Mouse (Mus musculus) liver, embryonic 11.5 days (tissue): ENCODE measurements around the gene Popdc2. TPM values are rescaled to one million over a fixed set of nuclear protein-coding genes. Genes with fewer than 3 reads are reported as not detected.

Source experiments
- ATAC-seq: fragments of 200-750 bp; cut with Nextera tagmentation; replicated peaks from 2 replicates; pipeline ENCODE4 v1.8.0; 2017; ENCODE audit warnings: moderate number of reproducible peaks, mild to moderate bottlenecking, moderate TSS enrichment, moderate library complexity; ENCODE audit not compliant: low FRiP score
- DNase-seq: peaks from one replicate; pipeline ENCODE4 v3.0.0-alpha.2; 2017; ENCODE audit warnings: low spot score
- H3K27ac ChIP-seq: fragments of 300-500 bp; sonication (generic); 2 replicates; pipeline ENCODE4 v1.5.1; 2014; ENCODE audit warnings: mild to moderate bottlenecking, low read depth, low read length, control low read depth
- H3K27me3 ChIP-seq: fragments of 300-500 bp; sonication (generic); replicated peaks from 2 replicates; pipeline ENCODE4 v1.6.1; 2014; ENCODE audit warnings: low read length, mixed read lengths; ENCODE audit not compliant: control insufficient read depth, insufficient read depth
- H3K36me3 ChIP-seq: fragments of 300-500 bp; sonication (generic); 2 replicates; pipeline ENCODE4 v1.6.1; 2014; ENCODE audit warnings: mild to moderate bottlenecking, low read length, moderate library complexity, mixed read lengths; ENCODE audit not compliant: control insufficient read depth, insufficient read depth
- H3K4me1 ChIP-seq: fragments of 300-500 bp; sonication (generic); replicated peaks from 2 replicates; pipeline ENCODE4 v1.6.1; 2014; ENCODE audit warnings: low read length, mixed read lengths; ENCODE audit not compliant: control insufficient read depth, insufficient read depth
- H3K4me2 ChIP-seq: fragments of 300-500 bp; sonication (generic); 2 replicates; pipeline ENCODE4 v1.6.1; 2014; ENCODE audit warnings: mild to moderate bottlenecking, control low read depth, moderate library complexity
- H3K4me3 ChIP-seq: fragments of 300-500 bp; sonication (generic); 2 replicates; pipeline ENCODE4 v1.5.1; 2014; ENCODE audit warnings: low read depth, low read length, control low read depth
- H3K9ac ChIP-seq: fragments of 300-500 bp; sonication (generic); 2 replicates; pipeline ENCODE4 v1.6.1; 2014; ENCODE audit warnings: low read depth, low read length, control low read depth
- H3K9me3 ChIP-seq: fragments of 300-500 bp; sonication (generic); 2 replicates; pipeline ENCODE4 v1.6.1; 2016; ENCODE audit warnings: low read length, inconsistent platforms, mixed read lengths; ENCODE audit not compliant: control insufficient read depth
- WGBS: fragments of 180-500 bp; shearing (Covaris S2); extraction: QIAGEN DNeasy Blood & Tissue Kit; methylation state at CpG from one replicate; pipeline ENCODE4 v1.1.7; 2014; 5-methylcytosine and 5-hydroxymethylcytosine counted together
- polyA plus RNA-seq: library from polyadenylated mRNA; unstranded; fragments of >200 nt; fragmentation: Nextera tagmentation; extraction: Ambion mirVana; gene quantifications from 2 replicates; pipeline ENCODE4 v1.2.1, GENCODE M21; 2014

The Popdc2 gene
- polyA plus RNA-seq, 1 experiment from 2014 or later = 15.8 TPM

DNA sequence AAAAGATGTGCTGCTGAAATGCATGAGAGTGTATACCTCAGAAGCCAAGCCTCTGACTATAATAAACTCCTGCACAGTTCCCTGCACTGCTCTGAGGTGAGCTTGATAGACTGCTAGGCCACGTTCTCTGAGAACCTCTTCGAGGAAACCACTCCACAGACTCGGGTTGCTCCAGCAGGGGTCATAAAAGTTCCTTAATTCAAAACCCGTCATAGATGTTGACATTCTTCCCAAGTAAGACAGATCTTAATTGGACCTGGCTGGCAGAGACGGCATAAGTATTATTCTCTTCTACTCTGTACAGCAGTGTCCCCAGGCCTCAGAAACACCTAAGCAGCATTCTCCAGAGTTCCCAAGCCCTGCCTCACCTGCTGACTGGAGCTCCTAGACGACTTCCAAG lies 11.1 kb upstream of the Popdc2 start:
- Histone ChIP-seq H3K9me3 (no peaks in the 10 kb centered on the region), H3K36me3 (peaks cover 18% of the 10 kb centered on the region), H3K4me3 (no peak overlapping the region), H3K9ac (no peak overlapping the region), H3K27ac (no peak overlapping the region), H3K4me2 (peak overlapping the region; percentile 58), H3K4me1 (peaks cover 37% of the 10 kb centered on the region), H3K27me3 (no peaks in the 10 kb centered on the region)
- no peak for ATAC-seq
- no peak for DNase-seq
- WGBS = 59% methylated on average over 6 of the region's 6 CpGs

- no peak overlapping the region for H3K4me2 ChIP-seq
- H3K9me3 ChIP-seq = no peaks in the 10 kb centered on the region
- H3K4me1 ChIP-seq = peaks cover 35% of the 10 kb centered on the region
- no peaks in the 10 kb centered on the region for H3K27me3 ChIP-seq
- no peak overlapping the region for H3K9ac ChIP-seq
- H3K4me3 ChIP-seq = no peak overlapping the region
- H3K36me3 ChIP-seq = peaks cover 18% of the 10 kb centered on the region
- 86% methylated on average over 7 of the region's 7 CpGs for WGBS
- H3K27ac ChIP-seq = peak overlapping the region; percentile 56
- DNase-seq (no peak), ATAC-seq (no peak)
Measured at GRCm38 (mm10) chr16:38352031-38352430, 10.0 kb upstream of the Popdc2 start.

- Histone ChIP-seq H3K4me2 (no peak overlapping the region), H3K9ac (no peak overlapping the region), H3K36me3 (peaks cover 18% of the 10 kb centered on the region), H3K9me3 (no peaks in the 10 kb centered on the region), H3K27me3 (no peaks in the 10 kb centered on the region), H3K4me3 (no peak overlapping the region), H3K27ac (no peak overlapping the region), H3K4me1 (peaks cover 33% of the 10 kb centered on the region)
- DNase-seq (no peak), ATAC-seq (no peak)
Measured at GRCm38 (mm10) chr16:38352851-38353250, 9.2 kb upstream of the Popdc2 start.

GRCm38 (mm10) chr16:38353642-38354041 lies 8.4 kb upstream of the Popdc2 start:
- peaks cover 18% of the 10 kb centered on the region for H3K36me3 ChIP-seq

GRCm38 (mm10) chr16:38354185-38354913 lies 7.7 kb upstream of the Popdc2 start:
- Histone ChIP-seq H3K27me3 (no peaks in the 10 kb centered on the region), H3K4me2 (no peak overlapping the region), H3K9ac (no peak overlapping the region), H3K36me3 (peaks cover 15% of the 10 kb centered on the region; the same call in 1 of the 2 replicates), H3K9me3 (no peaks in the 10 kb centered on the region), H3K4me3 (no peak overlapping the region), H3K27ac (peak overlapping the region; percentile 26; the same call in 1 of the 2 replicates), H3K4me1 (peaks cover 25% of the 10 kb centered on the region)
- 52% methylated on average over 5 of the region's 5 CpGs for WGBS
- ATAC-seq = peak; percentile 42; the same call in 1 of the 2 replicates
- no peak for DNase-seq

More at GRCm38 (mm10) chr16:38353642-38354041, 8.4 kb upstream of the Popdc2 start:
- no peak for DNase-seq
- peaks cover 26% of the 10 kb centered on the region for H3K4me1 ChIP-seq
- H3K27ac ChIP-seq = no peak overlapping the region; the same call in 1 of the 2 replicates
- H3K9me3 ChIP-seq = no peaks in the 10 kb centered on the region
- no peak for ATAC-seq
- H3K4me2 ChIP-seq = no peak overlapping the region
- H3K9ac ChIP-seq = no peak overlapping the region
- H3K27me3 ChIP-seq = no peaks in the 10 kb centered on the region
- WGBS = 91% methylated on average over 2 of the region's 2 CpGs
- H3K4me3 ChIP-seq = no peak overlapping the region

DNA sequence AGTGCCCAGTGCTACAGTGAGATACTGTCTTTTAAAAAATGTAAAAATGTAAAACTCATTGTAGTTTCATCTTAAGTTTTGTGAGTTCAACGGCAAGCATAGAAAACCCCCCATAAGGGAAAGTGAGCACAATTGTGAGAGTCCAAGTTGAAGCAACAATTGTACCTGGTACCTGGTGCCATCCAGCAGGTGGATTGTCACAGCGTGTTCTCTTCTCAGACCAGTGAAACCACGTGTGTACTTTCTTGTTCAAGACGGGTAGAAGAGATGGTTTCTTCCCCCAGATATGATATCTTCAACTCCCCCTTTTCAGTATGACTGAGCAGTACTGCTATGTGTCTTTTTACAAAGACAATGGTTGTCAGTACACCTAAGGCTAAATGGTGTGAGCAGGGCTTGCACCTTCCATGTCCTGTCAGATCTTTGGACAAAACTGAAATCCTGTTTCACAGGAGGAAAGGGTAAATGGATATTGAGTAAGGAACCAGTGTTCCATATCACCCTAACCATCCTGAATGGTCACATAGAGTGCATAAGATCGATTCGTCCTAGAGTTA lies 3.7 kb upstream of the Popdc2 start:
- Histone ChIP-seq H3K4me2 (no peak overlapping the region), H3K27ac (no peak overlapping the region), H3K9ac (no peak overlapping the region), H3K4me1 (peaks cover 20% of the 10 kb centered on the region), H3K4me3 (no peak overlapping the region), H3K36me3 (0 out of 2 replicates have a peak, but pooled peaks cover 2% of the 10 kb centered on the region), H3K27me3 (no peaks in the 10 kb centered on the region), H3K9me3 (no peaks in the 10 kb centered on the region)
- 81% methylated on average over 6 of the region's 6 CpGs for WGBS
- ATAC-seq (no peak), DNase-seq (no peak)

- Histone ChIP-seq H3K9me3 (no peaks in the 10 kb centered on the region), H3K4me1 (peaks cover 23% of the 10 kb centered on the region), H3K9ac (no peak overlapping the region), H3K4me2 (no peak overlapping the region), H3K27ac (no peak overlapping the region), H3K4me3 (no peak overlapping the region), H3K36me3 (0 out of 2 replicates have a peak, but pooled peaks cover 2% of the 10 kb centered on the region), H3K27me3 (no peaks in the 10 kb centered on the region)
- peak; percentile 16 for DNase-seq
- 90% methylated on average over 2 of the region's 2 CpGs for WGBS
- no peak for ATAC-seq
Measured at GRCm38 (mm10) chr16:38359241-38359640, 2.8 kb upstream of the Popdc2 start.

DNA sequence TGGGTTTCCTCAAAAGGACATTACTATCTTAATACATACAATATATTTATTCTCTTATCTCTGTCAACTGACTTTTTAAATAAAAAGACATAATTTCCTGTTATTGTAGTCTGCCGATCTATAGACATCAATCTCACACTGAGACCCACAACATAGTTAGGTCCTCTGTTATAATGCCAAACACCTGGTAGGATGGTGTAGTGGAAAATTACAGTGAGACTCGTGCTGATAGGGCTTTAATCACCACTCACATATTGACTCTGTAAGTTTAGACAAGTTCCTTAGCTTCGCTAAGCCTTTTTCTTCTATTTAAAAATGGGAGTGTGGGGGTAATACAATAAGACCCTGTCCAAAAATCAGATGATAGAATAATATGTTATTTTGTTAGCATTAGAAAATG lies 2.2 kb upstream of the Popdc2 start:
- 68% methylated on average over 3 of the region's 3 CpGs for WGBS
- no peaks in the 10 kb centered on the region for H3K27me3 ChIP-seq
- ATAC-seq (no peak), DNase-seq (no peak)
- H3K36me3 ChIP-seq = no peaks in the 10 kb centered on the region
- no peak overlapping the region for H3K27ac ChIP-seq
- peaks cover 19% of the 10 kb centered on the region; the same call in 1 of the 2 replicates for H3K4me1 ChIP-seq
- no peaks in the 10 kb centered on the region for H3K9me3 ChIP-seq
- H3K9ac ChIP-seq = no peak overlapping the region
- no peak overlapping the region for H3K4me3 ChIP-seq
- H3K4me2 ChIP-seq = no peak overlapping the region

DNA sequence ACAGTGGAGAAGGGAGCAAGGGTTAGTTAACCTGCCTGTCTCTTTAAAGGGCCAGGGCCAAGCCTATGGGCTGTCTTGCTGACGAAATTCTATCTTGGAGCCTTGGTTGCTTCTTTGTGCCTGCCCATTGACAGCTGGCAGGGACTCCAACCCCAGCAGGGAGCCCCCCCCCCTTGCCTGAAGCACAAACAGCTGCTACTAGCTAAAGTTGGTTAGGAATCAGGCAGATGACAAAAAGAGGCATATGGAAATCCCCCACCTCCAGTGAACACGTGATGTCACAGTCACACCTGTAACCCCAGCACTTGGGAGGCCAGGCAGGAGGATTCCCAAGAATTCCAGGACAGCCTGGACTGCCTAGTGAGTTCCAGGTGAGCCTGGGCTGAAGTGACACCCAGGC lies 1.7 kb upstream of the Popdc2 start:
- ATAC-seq = no peak
- no peaks in the 10 kb centered on the region for H3K9me3 ChIP-seq
- no peak overlapping the region for H3K9ac ChIP-seq
- no peaks in the 10 kb centered on the region for H3K36me3 ChIP-seq
- H3K27me3 ChIP-seq = no peaks in the 10 kb centered on the region
- no peak for DNase-seq
- no peak overlapping the region for H3K27ac ChIP-seq
- peaks cover 19% of the 10 kb centered on the region; the same call in 1 of the 2 replicates for H3K4me1 ChIP-seq
- H3K4me2 ChIP-seq = no peak overlapping the region
- no peak overlapping the region for H3K4me3 ChIP-seq
- WGBS = 51% methylated on average over 2 of the region's 2 CpGs
